ENCODE assay signal across 15 mouse cellular contexts in the genomic region with DNA sequence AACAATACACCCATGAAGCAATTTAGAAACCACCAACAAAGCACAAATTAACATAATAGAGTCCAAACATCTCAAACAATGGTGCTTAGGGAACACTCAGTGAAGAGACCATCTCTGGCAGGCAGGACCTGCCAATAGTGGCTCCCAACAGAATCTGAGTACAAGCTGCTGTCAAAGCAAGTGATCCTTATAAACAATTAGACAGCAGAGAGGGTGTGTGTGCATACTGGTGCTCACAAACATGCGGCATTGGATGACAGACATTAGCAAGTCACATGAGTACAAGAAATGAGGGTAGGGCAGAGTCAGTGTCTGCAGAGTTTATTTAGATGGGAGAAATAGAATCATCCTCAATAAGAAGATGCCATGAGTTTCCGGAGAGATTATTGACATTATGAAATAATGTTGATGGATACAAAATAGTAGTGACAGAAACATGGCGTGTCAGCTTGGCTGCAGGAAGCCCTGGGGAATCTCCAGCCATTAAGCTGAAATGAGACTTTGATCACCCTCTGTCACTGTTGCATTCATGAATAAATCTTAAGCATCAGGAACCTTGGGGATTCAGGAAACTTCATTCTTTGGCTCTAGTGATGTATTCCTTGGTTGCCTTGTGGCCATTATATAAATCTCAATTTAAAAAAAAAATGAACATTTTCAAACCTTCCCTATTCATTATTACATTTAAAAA.
DNase-seq lines count a peak whose midpoint lies in the region; ATAC-seq and TF ChIP-seq lines count a peak whose summit lies in the region.
"Had no signal": no experiment of that assay in that cellular context is flagged by ENCODE, and none has a peak within 500 bp of the region (broad histone marks: within the 10 kb centered on the region; RNA-seq: fewer than 3 reads in every experiment).

No protein-coding gene starts in this region.

- 0 out of 2 replicates have a peak, but pooled peaks cover 4% of the 10 kb centered on the region for H3K4me1 ChIP-seq in midbrain, embryonic 12.5 days
- no peaks in the 10 kb centered on the region for H3K4me1 ChIP-seq in midbrain, postnatal 0 days (ENCODE audit: insufficient read depth, low read length)
- peaks cover 12% of the 10 kb centered on the region for H3K4me1 ChIP-seq in midbrain, embryonic 13.5 days (replicated peaks)
- no peaks in the 10 kb centered on the region for H3K4me1 ChIP-seq in heart, adult 2 months (ENCODE audit: control insufficient read depth, insufficient read depth, low read length)
- H3K4me1 ChIP-seq: limb, embryonic 13.5 days; liver, embryonic 13.5 days had no signal

- no peaks in the 10 kb centered on the region for H3K36me3 ChIP-seq in midbrain, embryonic 12.5 days
- H3K36me3 ChIP-seq in midbrain, postnatal 0 days (ENCODE audit: insufficient read depth, low read length), result no peaks in the 10 kb centered on the region
- no peaks in the 10 kb centered on the region for H3K36me3 ChIP-seq in midbrain, embryonic 13.5 days
- no peaks in the 10 kb centered on the region for H3K36me3 ChIP-seq in heart, adult 2 months (ENCODE audit: control insufficient read depth, insufficient read depth, low read length)
- H3K36me3 ChIP-seq: limb, embryonic 13.5 days; liver, embryonic 13.5 days had no signal

- DNase-seq in gastrocnemius, adult 18-20 months (ENCODE audit: low spot score), result peak; percentile 1
- DNase-seq in gastrocnemius, adult 8-10 months (ENCODE audit: low spot score in 2 of 2), result no peak
- DNase-seq in midbrain, postnatal 0 days (ENCODE audit: low spot score), result no peak
- no peak for DNase-seq in left cerebral cortex, postnatal 25 days (ENCODE audit: low spot score in 2 of 2)
- DNase-seq in heart, adult 2 months, result no peak
- DNase-seq: adrenal gland, postnatal 36 days; cerebellum, adult 2 months; kidney, adult 11 months; liver, embryonic 13.5 days; right cerebral cortex, postnatal 25 days; thymus, adult 2 months had no signal

- intact Hi-C loops in left cerebral cortex, postnatal 25 days (cut with DNase I), result no loop called here
- intact Hi-C loops in heart, adult 2 months (cut with DNase I), result no loop called here

- TF ChIP-seq EP300 in heart, adult 2 months (IDR thresholded peaks at IDR 0.05; ENCODE audit: insufficient read depth, low read depth, low read length), result no peak

- no peak for TF ChIP-seq POLR2A in heart, adult 2 months (IDR thresholded peaks at IDR 0.05; ENCODE audit: insufficient read depth, low read depth, low read length)

- H3K4me3 ChIP-seq in midbrain, embryonic 12.5 days, result no peak overlapping the region
- H3K4me3 ChIP-seq in midbrain, postnatal 0 days (ENCODE audit: low read depth, low read length), result no peak overlapping the region
- H3K4me3 ChIP-seq in midbrain, embryonic 13.5 days (replicated peaks), result no peak overlapping the region
- H3K4me3 ChIP-seq in heart, adult 2 months, result no peak overlapping the region
- H3K4me3 ChIP-seq: limb, embryonic 13.5 days; liver, embryonic 13.5 days had no signal

- H3K4me2 ChIP-seq in midbrain, embryonic 12.5 days (replicated peaks), result no peak overlapping the region
- no peak overlapping the region for H3K4me2 ChIP-seq in midbrain, postnatal 0 days (ENCODE audit: low read depth, low read length, poor library complexity, severe bottlenecking)
- no peak overlapping the region for H3K4me2 ChIP-seq in midbrain, embryonic 13.5 days (replicated peaks)
- H3K4me2 ChIP-seq: limb, embryonic 13.5 days; liver, embryonic 13.5 days had no signal

- 78% methylated on average over 3 of the region's 3 CpGs for WGBS in midbrain, embryonic 12.5 days
- 42% methylated on average over 3 of the region's 3 CpGs for WGBS in midbrain, postnatal 0 days
- WGBS in midbrain, embryonic 13.5 days, result 51% methylated on average over 3 of the region's 3 CpGs
- 89% methylated on average over 3 of the region's 3 CpGs for WGBS in heart, adult 2 months

- no peak overlapping the region for H3K27ac ChIP-seq in midbrain, embryonic 12.5 days (replicated peaks)
- H3K27ac ChIP-seq in midbrain, postnatal 0 days (ENCODE audit: low read depth, low read length), result no peak overlapping the region
- H3K27ac ChIP-seq in midbrain, embryonic 13.5 days, result no peak overlapping the region
- H3K27ac ChIP-seq in heart, adult 2 months, result no peak overlapping the region
- H3K27ac ChIP-seq: limb, embryonic 13.5 days; liver, embryonic 13.5 days had no signal

- ATAC-seq in midbrain, embryonic 12.5 days (ENCODE audit: low FRiP score, low read depth), result peak; percentile 67
- no peak for ATAC-seq in midbrain, postnatal 0 days (ENCODE audit: low FRiP score)
- peak; percentile 81 for ATAC-seq in midbrain, embryonic 13.5 days

- no peaks in the 10 kb centered on the region for H3K27me3 ChIP-seq in midbrain, embryonic 12.5 days
- H3K27me3 ChIP-seq in midbrain, postnatal 0 days (ENCODE audit: insufficient read depth, low read length), result no peaks in the 10 kb centered on the region
- H3K27me3 ChIP-seq in midbrain, embryonic 13.5 days, result no peaks in the 10 kb centered on the region
- H3K27me3 ChIP-seq in heart, adult 2 months (ENCODE audit: control insufficient read depth, insufficient read depth, low read length), result no peaks in the 10 kb centered on the region
- H3K27me3 ChIP-seq: CH12.LX; limb, embryonic 13.5 days; liver, embryonic 13.5 days had no signal

- no peaks in the 10 kb centered on the region for H3K79me2 ChIP-seq in heart, adult 2 months (replicated peaks; ENCODE audit: control insufficient read depth, insufficient read depth, low read length)

- no peak overlapping the region for H3K9ac ChIP-seq in midbrain, embryonic 12.5 days (replicated peaks)
- H3K9ac ChIP-seq in midbrain, postnatal 0 days (replicated peaks; ENCODE audit: low read length, poor library complexity, severe bottlenecking), result no peak overlapping the region
- no peak overlapping the region for H3K9ac ChIP-seq in midbrain, embryonic 13.5 days (replicated peaks)
- no peak overlapping the region for H3K9ac ChIP-seq in heart, adult 2 months (ENCODE audit: low read depth, low read length)
- H3K9ac ChIP-seq: limb, embryonic 13.5 days; liver, embryonic 13.5 days had no signal

- no peak for TF ChIP-seq CTCF in midbrain, postnatal 0 days (IDR thresholded peaks at IDR 0.05)
- no peak for TF ChIP-seq CTCF in heart, adult 2 months (IDR thresholded peaks at IDR 0.05)

- no peaks in the 10 kb centered on the region for H3K9me3 ChIP-seq in midbrain, embryonic 12.5 days
- H3K9me3 ChIP-seq in midbrain, postnatal 0 days (ENCODE audit: low read length), result no peaks in the 10 kb centered on the region
- H3K9me3 ChIP-seq in midbrain, embryonic 13.5 days, result no peaks in the 10 kb centered on the region
- H3K9me3 ChIP-seq: limb, embryonic 13.5 days; liver, embryonic 13.5 days had no signal
